Mouse (Mus musculus): Measurements from ENCODE around the gene Gm21970. TPM values are rescaled to one million over a fixed set of nuclear protein-coding genes. Genes with fewer than 3 reads are reported as not detected.

Gene Gm21970
- total RNA-seq (2023): not detected

GRCm38 (mm10) chr16:91391421-91391820 lies at the start of gene Gm21970:
Gene Gm21970, plus strand, starts transcription at chr16:91391721.

DNA sequence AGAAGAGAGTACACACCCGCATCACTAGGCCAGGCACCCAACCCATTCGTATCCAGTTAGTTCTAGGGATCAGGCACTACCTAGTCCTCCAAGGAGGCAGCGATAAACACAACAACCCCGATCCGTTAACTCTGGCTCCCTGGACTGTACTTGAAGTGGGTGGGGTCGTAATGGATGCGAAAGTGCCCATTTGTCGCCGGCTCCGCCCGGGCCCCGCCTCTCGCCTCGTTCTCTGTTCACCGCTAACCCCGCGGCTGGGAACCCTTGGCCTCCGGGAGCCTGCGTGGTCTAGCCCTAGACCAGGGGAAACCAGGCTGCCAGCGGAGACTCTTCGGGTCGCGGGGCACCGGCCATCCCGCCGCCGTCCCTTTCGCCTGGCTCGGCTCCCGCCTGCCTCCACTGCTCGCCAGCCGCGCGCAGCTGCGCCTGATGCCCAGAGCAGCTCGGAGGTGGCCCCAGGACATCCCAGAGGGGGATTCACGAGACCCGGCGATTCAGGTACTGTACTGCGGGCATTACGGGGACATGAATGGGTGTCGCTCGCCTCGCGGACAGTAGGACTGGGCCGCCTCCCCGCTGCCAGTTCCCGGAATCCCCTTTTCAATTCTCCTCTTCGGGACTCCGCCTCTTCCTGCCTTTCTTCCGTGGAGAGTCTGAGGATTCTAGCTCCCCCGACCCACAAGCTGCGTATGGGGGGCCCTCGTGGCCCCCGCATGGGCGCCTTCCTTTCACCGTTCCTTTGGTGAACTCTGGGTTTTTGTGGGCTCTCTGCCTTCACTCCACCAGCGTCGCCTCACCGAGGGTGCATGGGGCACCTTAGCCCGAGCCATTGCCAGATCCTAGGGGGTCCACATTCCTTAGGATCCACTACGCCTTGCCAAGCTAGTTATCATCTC lies 18.7 kb upstream of the Gm21970 start, which contains the start of gene Ifnar2:
TSS of gene Ifnar2 (plus strand) at position 207 of the 896 bp plus-strand sequence.

DNA sequence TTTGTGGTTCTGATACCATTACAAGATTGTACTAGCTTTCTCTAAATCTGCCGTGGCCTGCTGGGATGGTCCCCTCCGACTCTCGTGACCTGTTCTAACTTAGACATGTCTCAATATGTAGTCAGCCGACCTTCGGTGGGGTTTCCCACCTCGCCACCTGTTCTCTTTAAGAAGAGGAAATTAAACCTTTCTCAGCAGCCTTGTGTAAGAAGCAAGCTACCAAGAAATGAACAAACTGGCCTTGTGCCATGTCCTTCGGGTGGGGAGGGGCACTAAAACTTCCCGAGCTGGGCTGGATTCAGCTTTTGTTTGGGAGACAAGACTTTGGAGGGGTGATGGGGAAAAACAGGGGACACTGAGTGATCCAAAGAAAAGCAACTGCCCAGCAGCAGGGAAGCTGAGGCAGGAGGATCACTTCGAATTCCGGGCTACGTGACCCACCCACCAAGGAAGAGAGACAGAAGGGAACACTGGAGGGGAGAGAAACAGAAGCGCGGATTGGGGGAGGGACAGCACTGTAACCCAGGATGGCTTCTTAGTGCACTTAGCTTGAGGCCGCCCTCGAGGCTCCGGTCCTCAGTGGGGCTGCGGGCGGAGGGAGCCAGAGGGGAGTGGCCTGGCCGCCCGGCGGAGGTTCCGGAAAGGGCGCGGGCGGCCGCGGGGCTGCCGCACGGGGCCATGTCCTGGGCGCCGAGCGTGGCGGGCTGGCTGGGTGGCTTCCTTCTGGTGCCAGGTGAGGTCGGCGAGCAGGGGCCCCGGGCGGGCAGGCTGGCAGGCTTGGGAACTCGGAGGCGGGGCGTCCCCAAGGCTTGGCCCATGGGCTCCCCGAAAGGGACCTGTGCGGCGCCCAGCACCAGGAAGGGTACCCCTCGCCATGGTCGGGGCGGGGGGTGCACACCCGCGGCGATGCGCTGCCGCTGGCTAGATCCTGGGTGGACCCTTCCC lies 14.4 kb downstream of the Gm21970 start, which contains the start of gene Il10rb:
TSS of gene Il10rb (plus strand) at position 525 of the 945 bp plus-strand sequence.

Other genes with a start within 250 kb of the Gm21970 start
- gene Olig2, start 166.3 kb upstream of the Gm21970 start, total RNA-seq (2023): not detected
- gene Olig1, start 121.9 kb upstream of the Gm21970 start, total RNA-seq (2023): not detected
- gene Ifnar2, start 18.9 kb upstream of the Gm21970 start, total RNA-seq (2023): 41.9 TPM
- 37.4 TPM for gene Il10rb, start 14.4 kb downstream of the Gm21970 start, total RNA-seq (2023)
- gene Ifnar1, start 93.5 kb downstream of the Gm21970 start, total RNA-seq (2023): 155 TPM
- 222 TPM for gene Ifngr2, start 155.4 kb downstream of the Gm21970 start, total RNA-seq (2023)
- gene Tmem50b, start 206.1 kb downstream of the Gm21970 start, total RNA-seq (2023): 25.0 TPM
- gene Dnajc28, start 227.3 kb downstream of the Gm21970 start, total RNA-seq (2023): 0.44 TPM

Measured in CD4-positive naive resting alpha-beta T cell, adult 76 days (primary cell).